Mouse (Mus musculus) granulocyte monocyte progenitor cell, adult 5-6 weeks (primary cell): Measurements from ENCODE around the gene Adam10. TPM values are rescaled to one million over a fixed set of nuclear protein-coding genes. Genes with fewer than 3 reads are reported as not detected.

Experiments used
- ATAC-seq: replicated peaks from 2 replicates; pipeline ENCODE4 v1.8.0; 2016; ENCODE audit warnings: mild to moderate bottlenecking, moderate TSS enrichment, inconsistent platforms; ENCODE audit not compliant: poor library complexity, severe bottlenecking
- total RNA-seq, 2 experiments: library from RNA; stranded (forward) in 1 of 2; stranded (reverse) in 1 of 2; fragments of 200-712, 200-1000 nt in 1 of 2; fragments of >200 nt in 1 of 2; fragmentation: Nextera tagmentation in 1 of 2; gene quantifications; 2 replicates each; pipeline ENCODE4 v1.2.3; 2014 to 2017

Adam10 gene
- total RNA-seq (2014; fragmentation: Nextera tagmentation), result 61.0 and 70.7 TPM in 2 replicates
- 46.5 and 47.8 TPM in 2 replicates for total RNA-seq (2017)

DNA sequence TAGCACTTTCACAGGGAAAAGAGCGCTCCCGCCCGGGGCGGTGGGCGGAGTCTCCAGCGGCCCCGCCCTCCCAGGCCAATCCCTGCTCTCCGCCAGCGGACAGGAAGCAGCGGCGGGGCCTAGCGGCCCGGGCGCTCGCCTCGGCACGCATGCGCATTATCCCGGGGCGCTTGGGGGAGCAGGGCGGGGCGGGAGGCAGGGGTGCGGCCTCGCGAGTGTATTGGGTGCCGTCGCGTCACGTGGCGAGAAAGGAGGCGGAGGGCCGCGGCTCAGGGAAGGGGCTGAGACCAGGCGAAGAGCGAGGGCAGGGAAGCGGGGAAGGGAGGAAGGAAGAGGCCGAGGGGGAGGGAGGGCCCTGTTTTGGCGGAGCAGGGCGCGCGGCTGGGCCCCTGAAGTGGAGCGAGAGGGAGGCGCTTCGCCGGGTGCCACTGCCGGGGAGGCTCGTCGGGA lies at the start of gene Adam10:
Gene Adam10 (plus strand): TSS at position 316 of the 450 bp plus-strand sequence.
- ATAC-seq, result peak; percentile 95

DNA sequence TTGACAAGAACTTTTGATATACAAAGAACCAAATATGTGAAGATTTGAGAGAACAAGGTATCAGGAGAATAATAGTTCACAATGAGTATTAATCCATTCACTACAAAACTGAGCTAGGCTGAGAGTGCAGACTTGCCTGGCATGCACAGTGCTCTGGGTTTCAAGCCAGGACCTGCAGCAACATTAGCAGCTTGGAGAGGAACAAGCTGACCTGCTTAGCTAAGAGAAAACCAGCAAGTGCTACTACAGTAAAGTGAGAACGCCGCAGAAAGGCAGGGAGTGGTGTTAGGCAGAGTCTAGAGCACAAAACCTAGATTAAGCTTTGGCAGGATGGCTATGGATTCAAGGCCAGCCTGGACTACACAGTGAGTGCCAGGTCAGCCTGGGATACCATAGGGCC lies 49.1 kb upstream of the Adam10 start:
- ATAC-seq, result no peak

DNA sequence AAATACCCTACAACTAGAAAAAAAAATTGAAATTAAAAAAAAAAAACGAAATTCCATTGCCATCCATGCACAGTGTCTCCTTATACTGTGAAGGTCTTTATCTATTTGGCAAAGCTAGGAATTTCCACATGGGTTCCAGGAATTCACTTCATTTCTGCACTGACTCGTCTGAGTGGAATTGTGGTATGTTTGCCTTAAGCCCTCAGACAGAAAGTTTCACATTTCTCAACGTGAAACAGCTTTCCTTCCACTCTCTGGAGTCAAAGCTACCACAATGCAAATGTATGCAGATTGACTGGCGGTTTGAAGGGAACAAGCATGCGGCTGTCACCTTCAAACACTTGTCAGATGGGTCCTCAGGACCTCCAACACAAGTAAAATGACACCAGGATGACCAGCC lies 47.1 kb upstream of the Adam10 start:
- ATAC-seq, result no peak

DNA sequence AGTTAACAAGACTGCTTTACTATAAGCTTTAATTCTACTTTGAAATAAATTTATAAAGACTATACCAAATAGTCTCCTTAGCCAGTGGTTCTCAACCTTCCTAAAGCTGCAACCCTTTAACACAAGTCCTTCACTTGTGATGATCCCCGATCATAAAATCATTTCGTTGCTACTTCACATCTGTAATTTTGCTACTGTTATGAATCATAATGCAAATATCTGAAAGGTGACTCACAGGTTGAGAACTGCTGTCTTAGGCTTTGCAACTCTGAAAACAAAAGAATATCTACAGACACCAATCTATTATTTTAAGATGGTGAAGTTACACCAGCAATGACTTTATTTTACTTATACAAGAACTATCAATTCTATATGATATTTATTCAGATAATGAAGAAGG lies 42.0 kb upstream of the Adam10 start:
- no peak for ATAC-seq

DNA sequence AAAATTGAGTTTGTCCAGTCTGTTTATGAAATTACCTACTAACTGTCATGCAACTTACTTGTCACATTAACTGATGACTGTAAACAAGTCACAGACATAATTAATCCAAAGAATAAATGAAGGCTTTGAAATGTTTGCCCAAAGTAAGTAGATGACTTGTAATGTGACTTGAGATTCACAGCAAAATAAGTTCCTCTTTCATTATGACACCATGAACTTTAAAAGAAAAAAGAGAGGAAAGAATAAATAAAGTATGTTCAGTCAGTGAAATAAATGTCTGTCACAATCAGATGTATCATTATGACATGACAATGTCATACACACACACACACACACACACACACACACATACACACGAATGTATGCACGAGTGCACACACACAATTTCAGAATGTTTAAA lies 28.5 kb upstream of the Adam10 start:
- ATAC-seq, result peak; percentile 62

DNA sequence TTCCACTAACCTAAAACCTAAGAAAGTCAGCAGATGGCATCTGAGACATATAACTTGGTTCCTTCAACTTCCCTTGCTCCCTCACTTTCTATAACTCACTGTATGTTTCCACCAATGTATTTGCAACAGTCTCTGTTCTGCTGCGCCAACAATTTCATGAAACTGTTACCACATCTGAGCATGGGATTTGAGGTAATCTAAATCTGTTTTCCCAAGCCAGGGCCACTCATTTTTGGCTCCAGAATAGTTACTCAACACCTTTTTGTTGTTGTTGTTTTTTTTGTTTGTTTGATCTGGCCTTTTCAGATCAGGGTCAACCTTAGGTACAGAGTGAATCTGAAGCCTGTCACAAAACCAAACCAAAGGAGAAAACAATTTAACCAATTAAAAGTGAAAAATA lies 27.8 kb upstream of the Adam10 start:
- ATAC-seq, result peak; percentile 46

DNA sequence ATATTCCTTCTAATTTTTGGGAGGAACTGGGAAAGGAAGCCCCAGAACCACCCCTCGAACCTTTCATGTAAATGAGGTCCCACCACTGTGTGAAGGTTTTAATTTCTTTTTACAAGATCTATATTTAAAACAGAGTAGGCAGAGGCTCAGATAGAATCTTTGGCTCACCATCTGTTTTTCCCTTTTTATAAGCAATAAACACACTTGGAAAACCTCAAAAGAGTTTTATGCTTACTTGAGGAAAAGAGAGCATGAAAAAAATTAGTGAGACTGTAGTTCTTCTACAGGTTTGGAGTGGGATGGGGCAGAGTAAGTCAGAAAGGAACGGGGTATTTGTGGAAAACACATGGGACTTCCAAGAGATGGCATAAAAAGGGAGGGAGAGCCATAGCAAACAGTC lies 26.6 kb upstream of the Adam10 start:
- ATAC-seq, result no peak

DNA sequence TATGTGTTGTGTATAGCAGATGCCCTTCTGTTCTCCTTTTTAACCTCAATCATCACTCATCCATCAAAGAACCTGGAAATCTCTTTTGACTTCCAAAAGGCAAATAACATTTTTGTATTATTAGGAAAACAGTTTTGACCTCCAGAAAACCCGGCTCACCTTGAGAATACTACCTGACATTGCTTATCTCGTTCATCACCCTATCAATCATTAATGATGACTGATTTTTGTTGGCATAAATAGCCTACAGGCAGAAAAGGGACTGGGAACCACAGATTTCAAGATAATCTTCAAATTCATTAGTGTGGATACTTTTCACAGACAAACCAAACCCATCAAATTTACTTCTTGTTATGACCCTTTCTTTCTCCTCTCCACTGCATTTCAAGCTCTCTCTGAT lies 24.9 kb upstream of the Adam10 start:
- ATAC-seq, result no peak

DNA sequence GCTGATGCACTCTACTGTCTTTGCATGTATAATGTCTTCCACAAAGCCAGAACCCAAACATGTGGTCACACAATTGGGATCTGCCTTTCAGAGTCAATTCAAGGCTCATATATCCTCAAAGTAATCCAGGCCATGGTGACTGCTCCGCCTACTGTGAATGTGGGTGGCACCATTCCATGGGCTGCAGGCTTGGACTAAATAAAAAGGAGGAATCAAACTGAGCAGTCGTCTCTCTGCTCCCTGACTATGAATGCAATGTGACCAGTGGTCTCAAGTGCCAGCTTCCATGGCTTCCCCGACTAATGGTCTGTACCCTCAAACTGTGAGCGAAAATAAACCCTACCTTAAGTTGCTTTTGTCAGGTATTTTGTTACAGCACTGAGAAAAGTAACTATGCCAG lies 24.3 kb upstream of the Adam10 start:
- no peak for ATAC-seq

DNA sequence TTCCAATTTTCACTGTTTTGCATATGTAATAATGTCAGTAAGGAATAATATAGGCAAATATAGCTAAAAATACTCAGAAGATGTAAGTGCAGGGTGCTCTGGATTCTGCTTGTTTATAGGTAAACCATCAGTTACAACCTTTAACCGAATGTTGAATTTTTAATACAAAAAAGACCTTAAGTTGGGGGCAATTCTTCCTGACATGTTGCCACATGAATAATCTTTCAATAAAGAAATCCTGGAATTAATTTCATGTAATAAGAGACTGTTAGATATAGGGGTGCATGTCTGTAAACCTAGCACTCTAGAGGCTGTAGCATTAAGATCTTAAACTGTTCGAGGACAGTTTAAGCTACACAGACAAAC lies 23.1 kb upstream of the Adam10 start:
- ATAC-seq, result no peak

DNA sequence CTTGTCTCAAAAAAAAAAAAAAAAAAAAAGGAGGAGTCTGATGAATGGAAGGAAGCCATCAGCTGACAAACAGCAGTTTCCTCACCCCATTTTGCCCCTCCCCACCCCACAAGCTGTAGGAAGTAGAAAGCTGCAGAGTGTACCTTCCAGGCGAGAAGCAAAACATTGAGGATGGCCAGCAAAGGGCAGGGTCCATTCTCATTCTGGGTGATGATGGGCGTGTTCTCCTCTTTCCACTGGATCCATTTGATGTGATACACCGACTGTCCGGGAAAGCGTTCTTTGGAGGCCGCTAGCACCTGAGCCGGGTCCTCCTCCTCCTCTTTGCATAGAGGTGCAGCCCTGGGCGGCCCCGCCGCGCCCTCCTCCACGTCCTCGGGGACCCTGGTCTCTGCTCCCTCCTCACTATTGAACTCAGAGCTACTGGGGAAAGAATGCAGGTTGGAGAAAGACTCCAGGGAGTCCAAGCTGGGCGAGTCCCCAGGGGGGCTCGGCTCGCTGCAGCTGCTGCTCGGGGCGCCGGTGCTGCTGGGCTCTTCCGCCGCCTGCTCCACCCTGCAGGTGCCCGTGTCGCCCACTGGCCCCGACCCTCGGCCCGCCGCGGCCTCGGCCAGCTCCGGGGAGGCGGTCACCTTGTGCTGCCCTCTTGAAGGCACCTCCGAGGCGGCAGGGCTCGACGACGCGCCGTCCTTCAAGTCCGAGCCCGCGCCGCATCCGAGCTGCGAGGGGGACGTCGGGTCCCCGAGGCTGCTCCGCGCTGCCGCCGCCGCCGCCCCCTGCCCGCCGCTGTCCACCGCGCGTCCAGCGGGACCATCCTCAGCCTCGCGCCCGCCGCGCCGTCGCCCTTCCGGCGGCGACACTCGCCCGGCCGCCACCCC lies 22.4 kb upstream of the Adam10 start, which contains the start of gene Gm10642:
Gene Gm10642 (plus strand): TSS at position 122 of the 878 bp plus-strand sequence.
- peak; percentile 60 for ATAC-seq

DNA sequence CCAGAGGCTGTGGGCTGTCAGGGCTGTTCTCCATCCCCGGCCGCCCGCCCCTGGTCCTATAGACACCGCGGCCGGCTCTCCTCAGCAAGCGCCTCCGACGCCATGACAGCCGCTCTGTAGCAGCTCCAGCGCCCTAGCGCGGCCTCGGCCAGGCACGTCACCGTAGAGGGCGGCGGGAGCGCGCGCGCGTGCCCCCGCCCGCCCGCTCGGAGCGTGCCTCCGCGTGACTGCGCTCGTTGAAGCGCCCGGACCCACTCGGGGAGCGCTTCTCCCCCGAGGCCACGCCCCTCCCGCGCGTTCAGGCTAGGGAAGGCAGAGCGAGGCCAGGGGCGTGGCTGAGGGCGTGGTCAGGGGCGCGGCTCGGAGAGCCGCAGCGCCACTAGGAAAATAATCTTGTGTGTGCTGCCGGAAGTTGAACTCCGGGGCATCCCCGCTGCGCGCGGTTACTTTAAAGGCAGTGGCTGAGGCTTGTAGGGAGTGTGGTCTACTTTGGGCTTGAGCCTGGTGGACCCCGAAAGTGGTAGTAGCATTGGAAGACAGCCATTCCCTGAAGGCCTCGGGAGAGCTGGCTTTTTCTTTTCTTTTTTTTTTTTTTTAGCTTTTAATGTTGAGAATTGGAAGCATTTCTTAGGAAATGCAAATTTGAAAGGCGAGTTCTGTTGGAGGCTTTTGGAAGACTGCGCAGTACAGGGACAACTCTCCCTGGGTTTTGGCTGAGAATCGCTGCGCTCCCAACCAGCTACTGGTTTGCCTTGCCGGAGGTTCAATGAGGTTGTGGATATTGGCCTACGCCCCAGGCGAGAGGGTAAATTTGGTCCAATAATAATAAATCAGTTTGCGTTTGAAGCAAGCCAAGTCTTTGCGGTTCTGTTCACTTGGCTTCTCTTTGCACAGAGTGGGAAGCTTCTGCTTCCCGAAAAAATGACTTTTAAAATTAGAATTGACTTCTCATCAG lies 21.5 kb upstream of the Adam10 start, which contains the start of gene Mindy2:
Gene Mindy2 (minus strand): TSS at position 162 of the 955 bp plus-strand sequence.
- peak; percentile 95 for ATAC-seq

DNA sequence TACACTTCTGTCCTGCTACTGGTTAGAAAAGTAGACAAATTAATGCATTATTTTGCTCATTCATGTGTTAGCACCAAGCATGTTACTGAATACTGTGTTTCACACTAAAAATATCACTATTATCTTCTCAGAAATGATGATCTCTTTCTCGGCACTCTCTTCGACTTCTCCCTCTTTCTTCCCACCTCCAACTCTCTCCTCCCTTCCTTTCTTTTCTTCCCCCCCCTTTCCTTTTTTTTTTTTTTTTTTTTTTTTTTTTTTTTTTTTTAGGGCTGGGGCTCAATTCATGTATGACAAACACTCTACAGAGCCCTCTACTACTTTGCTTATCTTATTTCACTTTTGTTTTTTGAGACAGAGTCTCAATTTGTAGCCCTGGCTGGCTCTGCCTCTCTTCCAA lies 20.5 kb upstream of the Adam10 start:
- no peak for ATAC-seq

DNA sequence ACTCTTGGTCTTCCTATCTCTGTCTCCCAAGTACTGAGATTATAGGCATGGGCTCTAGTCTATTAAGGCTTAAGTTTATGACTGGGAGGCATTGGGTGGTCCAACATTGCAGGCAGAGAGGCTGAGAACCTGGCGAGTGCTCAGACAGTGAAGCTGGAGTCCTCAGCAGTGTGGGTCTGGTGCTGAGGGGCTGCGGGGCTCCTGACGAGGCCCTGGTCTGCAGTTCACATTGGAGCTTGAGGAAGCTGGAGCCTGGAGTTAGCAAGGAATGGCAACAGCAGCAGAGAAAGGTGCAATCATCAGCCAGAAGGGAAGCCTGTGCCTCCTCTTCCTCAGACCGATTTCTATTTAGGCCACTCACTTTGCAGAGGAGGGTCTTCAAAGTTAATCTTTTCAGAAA lies 13.9 kb upstream of the Adam10 start:
- no peak for ATAC-seq

DNA sequence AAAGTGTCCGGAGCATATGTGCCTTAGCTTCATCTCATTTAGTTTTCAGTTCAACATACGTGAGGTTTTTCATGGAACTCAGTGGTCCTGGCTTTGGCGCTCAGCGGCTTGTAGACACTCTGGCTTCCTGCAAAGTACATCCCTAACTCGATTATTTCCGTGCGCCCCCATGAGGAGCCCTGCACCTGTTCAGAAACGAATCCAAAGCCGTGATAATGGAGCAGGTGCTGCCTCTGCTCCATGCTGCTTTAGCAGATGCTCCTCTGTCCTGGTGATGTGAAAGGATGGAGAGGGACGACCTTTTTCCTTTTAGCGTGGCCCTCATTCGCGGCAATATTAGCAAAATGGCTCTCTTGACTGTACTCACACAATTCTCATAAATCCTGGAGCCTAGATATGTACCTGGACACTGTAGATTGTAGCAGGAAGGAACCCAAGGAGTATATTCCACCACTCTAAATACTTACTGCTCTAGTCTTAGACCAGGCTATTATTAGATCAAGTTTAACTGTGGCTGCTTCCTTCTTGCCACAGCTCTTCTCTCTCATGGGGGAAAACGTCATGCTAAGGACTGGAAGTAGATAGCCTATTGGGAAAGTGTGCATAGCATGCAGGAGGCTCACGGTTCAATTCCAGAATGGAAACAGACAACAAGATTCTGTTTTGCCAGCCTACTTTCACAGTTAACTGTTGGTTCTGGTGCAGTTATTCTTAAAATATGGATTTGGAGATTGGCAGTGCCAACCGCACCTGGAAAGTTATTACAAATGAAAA lies 13.2 kb upstream of the Adam10 start:
- ATAC-seq, result no peak

DNA sequence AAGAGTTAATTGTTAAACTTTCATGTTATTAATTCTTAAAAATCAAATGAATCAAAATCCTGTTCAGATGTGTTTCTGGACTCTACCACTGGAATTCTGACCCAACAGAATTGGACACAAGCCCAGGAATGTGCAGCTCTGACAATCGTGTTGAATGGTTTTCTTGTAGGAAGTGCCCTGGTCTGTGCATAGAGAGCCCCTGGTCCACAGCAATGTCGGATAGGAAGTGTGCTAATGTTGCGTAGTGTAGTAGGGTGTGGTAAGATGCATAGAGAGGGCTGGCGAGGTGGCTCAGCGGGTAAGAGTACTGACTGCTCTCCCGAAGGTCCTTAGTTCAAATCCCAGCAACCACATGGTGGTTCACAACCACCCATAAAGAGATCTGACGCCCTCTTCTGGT lies 12.0 kb upstream of the Adam10 start:
- ATAC-seq, result peak; percentile 92

DNA sequence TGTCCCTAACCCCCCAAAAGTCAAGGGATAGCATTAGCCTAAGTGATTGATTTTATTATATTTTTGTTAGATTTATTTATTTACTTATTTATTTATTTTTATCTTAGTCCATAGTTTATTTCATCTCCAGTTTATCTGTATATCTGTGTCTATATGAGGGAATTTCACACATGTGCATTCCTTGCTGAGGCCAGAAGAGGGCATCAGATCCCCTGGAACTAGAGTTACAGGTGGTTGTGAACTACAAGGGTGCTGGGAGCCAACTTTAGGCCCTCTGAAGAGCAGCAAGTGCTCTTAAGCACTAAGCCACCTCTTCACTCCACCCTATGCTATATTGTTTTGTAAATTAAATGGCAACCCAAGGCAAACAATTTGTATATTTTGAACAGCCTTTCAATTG lies 10.7 kb upstream of the Adam10 start:
- no peak for ATAC-seq

DNA sequence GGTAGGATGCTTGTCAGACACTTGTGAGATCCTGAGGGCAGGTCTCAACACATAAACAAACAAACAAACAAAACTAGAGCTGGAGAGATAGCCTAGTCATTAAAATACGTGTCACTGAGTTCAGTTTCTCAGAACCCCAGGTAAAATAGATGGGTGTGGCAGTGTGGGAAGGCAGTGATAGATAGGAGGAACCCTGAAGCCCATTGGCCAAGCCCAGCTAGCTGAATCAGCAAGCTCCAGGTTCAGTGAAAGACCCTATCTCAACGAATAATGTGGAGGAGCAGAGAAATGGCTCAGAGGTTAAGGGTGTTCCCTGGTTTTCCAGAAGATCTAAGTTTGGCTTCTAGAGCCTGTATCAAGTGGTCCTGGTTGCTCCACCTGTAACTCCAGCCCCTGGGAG lies 9.6 kb upstream of the Adam10 start:
- ATAC-seq, result no peak

DNA sequence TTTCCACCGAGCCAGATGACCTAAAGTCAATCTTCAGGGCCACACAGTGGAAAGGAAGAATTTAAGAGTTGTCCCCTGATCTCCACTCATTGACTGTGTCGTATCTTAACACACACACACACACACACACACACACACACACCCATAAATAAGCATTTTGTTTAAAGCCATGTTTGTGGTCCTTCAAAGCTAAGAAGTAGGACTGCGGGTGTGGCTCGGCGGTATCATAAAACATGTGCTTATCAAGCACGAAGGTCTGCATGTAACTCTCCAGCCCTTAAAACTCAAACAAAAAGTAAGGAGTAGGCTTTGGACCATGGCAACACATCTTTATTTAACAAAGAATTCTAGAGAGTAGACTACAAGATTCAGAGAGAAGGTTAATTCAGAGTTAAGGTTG lies 8.4 kb upstream of the Adam10 start:
- no peak for ATAC-seq

DNA sequence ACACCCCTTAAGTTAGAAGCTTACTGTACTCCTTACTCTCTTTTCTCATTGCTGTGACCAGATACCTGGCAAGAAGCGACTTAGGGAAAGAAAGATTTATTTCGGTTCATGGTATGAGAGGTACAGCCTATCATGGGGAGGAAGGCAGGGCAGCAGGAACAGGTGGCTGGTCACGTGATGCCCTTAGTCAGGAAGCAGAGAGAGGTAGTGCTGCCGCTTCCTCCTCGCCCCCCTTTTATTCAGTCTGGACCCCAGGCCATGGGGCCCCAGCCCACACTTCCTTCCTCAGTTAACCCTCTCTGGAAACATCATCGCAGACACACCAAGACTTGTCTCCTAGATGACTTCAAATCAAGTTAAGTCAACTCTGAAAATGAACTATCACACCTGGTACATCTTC lies 7.5 kb upstream of the Adam10 start:
- peak; percentile 61 for ATAC-seq
